Mouse (Mus musculus) right cerebral cortex, postnatal 4 days (tissue): ENCODE measurements around the gene Rflnb.

Source experiments
- DNase-seq: peaks from one replicate; pipeline ENCODE4 v3.0.0-alpha.2; 2022

Rflnb gene

DNA sequence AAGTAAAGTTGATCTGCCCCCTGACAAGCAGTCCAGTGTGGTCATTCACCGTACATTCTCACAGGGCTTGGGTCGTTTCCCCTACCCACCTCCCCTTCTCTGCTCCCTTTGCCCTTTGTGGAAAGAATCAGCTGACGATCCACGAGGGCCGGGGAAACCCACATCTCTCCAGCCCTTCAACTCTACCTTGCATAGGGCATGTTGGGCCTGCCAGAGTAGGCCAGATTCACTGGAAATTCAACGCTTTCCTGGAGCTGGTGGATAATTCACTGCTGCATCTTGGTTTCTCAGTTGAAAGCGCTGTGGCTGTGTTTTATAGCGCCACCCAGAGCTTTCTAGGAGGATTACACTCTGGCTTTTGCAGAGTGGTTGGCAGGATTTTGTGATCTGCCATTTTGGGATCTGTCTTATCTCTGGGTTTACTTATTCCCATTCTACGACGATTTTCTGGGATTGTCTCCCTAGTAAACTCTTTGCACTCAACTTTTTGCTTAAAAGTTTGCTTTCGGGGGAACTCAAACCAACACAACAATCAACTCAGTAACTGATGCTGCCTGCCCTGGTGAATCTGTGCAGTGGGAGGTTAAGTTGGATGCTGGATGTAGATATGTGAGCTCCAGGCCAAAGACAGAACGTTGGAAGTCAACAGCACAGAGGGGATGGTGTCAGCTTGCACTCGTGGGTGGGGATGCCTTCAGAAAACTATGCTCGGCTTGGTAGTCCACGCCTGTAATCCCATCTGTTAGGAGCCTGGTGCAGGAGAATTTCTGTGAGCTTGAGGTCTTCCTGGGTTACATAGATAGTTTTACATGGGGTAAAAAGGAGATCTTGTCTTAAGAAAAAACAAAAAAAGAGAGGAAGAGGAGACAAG is 36.4 kb downstream of the Rflnb start:
- no peak for DNase-seq

DNA sequence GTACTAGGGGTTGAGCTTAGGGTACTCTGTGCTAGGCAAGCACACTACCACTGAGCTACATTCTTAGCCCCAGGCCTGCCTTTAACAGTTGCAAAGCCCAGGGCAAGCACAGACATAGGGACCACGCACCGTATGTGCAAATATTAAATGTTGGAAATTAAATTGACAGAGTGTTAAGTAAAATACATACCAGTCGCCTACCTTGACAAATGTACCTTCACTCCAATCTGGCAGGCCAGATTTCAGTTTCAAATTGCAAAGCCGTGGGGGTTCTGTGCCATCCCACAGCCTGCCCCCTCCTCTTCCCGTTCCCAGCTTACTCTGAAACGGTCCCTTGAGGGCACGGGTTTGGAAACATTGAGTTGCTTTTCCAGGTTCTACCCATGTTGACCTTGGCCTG is 41.6 kb downstream of the Rflnb start:
- no peak for DNase-seq

DNA sequence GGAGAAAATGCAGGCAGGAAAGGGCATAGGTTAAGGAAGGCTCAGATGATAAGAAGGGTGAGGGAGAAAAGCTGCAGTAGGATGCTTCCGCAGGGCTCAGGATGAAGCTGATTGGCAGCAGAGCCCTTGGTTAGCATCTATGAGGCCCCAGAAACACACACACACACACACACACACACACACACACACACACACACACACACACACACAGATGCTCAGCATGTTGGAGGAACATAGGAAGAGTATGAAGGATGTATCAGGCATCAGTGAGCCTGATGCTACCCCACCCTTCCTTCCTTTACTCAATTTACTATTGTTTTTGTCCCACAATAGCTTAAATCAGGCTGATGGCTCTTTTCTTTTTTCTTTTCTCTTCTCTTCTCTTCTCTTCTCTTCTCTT is 43.0 kb downstream of the Rflnb start:
- DNase-seq: no peak

DNA sequence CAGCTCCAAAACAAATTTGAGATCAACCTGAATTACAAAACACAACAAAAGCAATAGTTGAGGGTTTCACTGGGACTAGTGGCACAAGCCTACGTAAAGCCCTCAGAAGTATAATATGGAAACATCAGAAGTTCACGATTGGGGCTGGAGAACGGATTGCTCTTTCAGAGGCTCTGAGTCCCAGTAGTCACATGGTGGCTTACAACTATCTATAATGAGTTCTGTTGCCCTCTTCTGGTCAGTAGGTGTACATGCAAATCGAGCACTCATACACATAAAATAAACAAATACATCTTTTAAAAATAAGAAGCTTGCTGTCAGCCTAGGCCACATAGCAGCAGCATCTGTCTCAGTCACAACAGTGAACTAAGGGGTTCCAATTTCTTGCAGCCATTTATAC is 44.4 kb downstream of the Rflnb start:
- no peak for DNase-seq

DNA sequence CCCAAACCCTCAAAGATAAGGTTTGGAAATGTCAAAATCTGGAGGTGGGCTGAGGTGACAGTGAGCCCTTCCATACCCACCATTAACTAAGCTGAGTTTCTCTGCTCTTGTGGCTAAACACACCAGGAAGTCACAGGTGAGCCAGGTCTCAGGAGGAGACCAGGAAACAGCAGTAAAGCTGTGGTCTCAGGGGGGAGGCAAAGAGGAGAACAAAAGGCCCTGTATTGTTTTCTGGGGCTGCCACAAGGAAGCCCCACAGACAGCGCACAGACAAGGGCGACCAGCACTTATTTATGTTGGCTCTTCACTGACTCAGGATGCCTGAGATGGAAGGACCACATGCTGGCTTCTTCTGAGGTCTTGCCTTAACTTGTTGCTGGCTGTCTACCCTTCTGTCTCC is 47.2 kb downstream of the Rflnb start:
- DNase-seq: no peak

DNA sequence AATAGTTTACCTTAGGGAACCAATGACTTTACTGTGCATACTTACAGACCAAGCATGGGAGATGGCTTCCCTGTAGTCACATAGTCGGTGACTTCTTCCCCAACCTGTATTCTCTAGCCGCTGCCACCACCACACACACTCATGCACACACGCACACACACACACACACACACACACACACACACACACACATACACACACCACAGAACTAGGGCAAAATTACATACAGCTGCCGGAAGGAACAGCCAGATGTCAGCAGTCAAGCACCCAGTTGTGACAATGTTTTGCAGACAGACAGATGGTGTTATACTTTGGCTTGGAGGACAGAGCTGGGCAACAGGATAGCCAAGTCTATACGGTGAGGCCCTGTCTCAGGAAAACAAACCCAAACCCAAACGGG is 49.5 kb downstream of the Rflnb start:
- DNase-seq: no peak

DNA sequence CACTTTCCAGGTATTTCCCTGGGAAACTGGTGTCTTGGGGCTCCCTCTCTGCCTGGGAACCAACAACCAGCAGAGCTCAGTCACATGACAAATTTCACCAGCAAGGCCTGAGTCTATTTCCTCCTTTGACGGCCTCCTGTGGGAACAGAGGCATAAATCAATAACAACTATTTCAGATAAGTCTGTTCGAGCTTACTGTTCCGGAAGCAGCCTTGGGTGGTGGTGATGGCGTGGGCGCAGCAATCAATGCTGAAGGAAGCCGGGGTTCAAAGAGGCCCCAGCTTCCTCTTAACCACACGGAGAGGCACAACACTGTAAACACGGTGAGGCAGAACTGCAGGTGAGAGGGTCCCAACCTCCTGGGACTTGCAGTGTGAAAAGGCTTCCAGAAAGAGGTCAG is 50.8 kb downstream of the Rflnb start:
- DNase-seq: no peak

DNA sequence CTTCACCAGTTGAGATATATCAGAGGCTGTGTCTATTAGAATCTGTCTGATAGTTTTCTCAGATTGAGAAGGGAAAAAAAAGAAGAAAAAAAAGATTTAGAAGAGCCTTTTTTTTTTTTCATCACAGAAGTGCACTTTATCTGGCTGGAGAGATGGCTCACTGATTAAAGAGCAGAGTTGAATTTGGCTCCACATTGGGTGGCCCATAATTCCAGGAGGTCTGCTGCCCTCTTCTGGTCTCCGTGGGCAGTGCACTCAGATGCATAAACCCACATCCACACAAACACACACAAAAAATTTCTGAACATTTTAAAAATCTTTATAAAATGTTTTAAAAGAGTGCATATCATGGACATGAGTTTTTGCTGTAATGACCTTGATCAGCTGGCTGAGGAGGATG is 53.6 kb downstream of the Rflnb start:
- DNase-seq: peak; percentile 21

DNA sequence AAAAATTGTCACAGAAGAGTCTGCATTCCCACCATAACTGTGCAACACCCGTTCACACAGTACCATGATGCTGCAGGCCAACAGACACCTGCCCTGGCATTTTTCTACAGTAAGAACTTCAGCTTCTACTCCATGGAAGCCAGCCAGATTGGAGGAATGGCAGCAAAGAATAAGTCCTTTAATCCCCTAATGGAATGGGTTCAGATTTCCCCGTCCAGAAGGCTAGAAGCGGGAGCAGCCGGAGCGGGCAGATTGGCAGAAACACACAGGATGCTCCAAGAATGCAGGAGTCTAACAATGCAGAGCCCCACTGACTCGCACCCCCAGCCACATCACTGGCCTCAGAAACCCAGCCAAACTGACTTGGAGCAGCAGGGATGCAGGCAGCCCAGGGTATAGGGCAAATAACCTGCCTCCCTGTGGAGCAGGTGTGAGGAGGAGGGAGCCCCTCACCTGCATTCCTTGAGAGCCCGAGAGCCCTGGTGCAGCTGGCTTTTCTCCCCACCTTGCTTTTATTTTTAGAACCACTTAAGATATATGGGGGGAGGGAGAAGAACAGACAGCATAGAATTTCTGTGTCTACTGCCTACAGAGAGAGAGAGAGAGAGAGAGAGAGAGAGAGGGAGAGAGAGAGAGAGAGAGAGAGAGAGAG is 54.5 kb downstream of the Rflnb start:
- DNase-seq: no peak

DNA sequence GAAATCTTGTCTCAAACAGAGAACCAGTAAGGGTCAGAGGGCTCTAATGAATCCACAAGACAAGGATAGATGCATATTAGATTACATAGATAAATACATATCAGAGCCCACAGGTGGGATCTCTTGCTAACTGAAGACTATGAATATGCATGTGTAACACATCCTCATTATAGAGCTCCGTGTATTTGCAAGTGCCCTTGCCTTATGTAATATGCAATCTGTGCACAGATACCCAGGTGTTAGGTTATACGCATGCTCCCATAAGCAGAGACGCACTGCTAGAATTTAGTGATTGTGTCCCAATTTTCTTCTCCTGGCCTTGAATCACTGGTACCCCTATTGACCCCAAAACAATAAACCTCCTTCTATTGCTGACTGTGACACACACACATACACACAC is 55.4 kb downstream of the Rflnb start:
- DNase-seq: no peak

DNA sequence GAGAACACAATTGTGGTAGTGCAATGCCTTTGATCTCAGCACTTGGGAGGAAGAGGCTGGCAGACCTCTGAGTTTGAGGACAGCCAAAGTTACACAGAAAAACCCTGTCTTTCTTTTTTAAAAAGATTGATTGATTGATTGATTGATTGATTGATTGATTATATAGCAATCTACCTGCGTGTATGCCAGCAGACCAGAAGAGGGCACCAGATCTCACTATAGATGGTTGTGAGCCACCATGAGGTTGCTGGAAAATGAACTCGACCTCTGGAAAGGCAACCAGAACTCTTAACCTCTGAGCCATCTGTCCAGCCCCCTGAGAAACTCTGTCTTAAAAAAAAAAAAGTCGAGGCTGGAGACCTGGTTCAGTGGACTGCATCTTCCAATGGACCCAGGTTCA is 57.0 kb downstream of the Rflnb start:
- no peak for DNase-seq
